Mouse (Mus musculus): ENCODE measurements around the gene Olfr812. TPM values are rescaled to one million over a fixed set of nuclear protein-coding genes. Genes with fewer than 3 reads are reported as not detected.

Olfr812 gene
- total RNA-seq (2023): not detected in 2 replicates

GRCm38 (mm10) chr10:129845994-129846393 lies at the start of gene Olfr812:
Gene Olfr812, minus strand, starts transcription at chr10:129846094.

GRCm38 (mm10) chr10:129879751-129880150 lies 33.9 kb upstream of the Olfr812 start, which contains the start of gene Olfr814:
Gene Olfr814, minus strand, starts transcription at chr10:129879851.

GRCm38 (mm10) chr10:129855067-129855466 lies 9.2 kb upstream of the Olfr812 start, which contains the start of gene Olfr813:
Gene Olfr813, plus strand, starts transcription at chr10:129855367.

GRCm38 (mm10) chr10:129804296-129804695 lies 41.6 kb downstream of the Olfr812 start, which contains the start of gene Olfr811:
Gene Olfr811, minus strand, starts transcription at chr10:129804396.

GRCm38 (mm10) chr10:129794817-129795216 lies 51.1 kb downstream of the Olfr812 start, which contains the start of gene Olfr810:
Gene Olfr810, minus strand, starts transcription at chr10:129794917.

Other genes starting within 250 kb of the Olfr812 start
- not detected in 2 replicates for gene Olfr796, start 233.5 kb downstream of the Olfr812 start, total RNA-seq (2023)
- gene Olfr798, start 218.2 kb downstream of the Olfr812 start, total RNA-seq (2023): not detected in 2 replicates
- gene Olfr799, start 208.6 kb downstream of the Olfr812 start, total RNA-seq (2023): not detected in 2 replicates
- gene Olfr800, start 188.4 kb downstream of the Olfr812 start, total RNA-seq (2023): not detected in 2 replicates
- not detected in 2 replicates for gene Olfr801, start 172.2 kb downstream of the Olfr812 start, total RNA-seq (2023)
- not detected in 2 replicates for gene Olfr802, start 157.9 kb downstream of the Olfr812 start, total RNA-seq (2023)
- gene Olfr803, start 151.8 kb downstream of the Olfr812 start, total RNA-seq (2023): not detected in 2 replicates
- gene Olfr804, start 142.9 kb downstream of the Olfr812 start, total RNA-seq (2023): not detected in 2 replicates
- not detected in 2 replicates for gene Olfr805, start 116.7 kb downstream of the Olfr812 start, total RNA-seq (2023)
- gene Olfr806, start 104.2 kb downstream of the Olfr812 start, total RNA-seq (2023): not detected in 2 replicates
- not detected in 2 replicates for gene Olfr807, start 88.3 kb downstream of the Olfr812 start, total RNA-seq (2023)
- not detected in 2 replicates for gene Olfr808, start 80.6 kb downstream of the Olfr812 start, total RNA-seq (2023)
- gene Olfr809, start 71.5 kb downstream of the Olfr812 start, total RNA-seq (2023): not detected in 2 replicates
- not detected in 2 replicates for gene Olfr810, start 51.2 kb downstream of the Olfr812 start, total RNA-seq (2023)
- gene Olfr811, start 41.7 kb downstream of the Olfr812 start, total RNA-seq (2023): not detected in 2 replicates
- not detected in 2 replicates for gene Olfr813, start 9.3 kb upstream of the Olfr812 start, total RNA-seq (2023)
- gene Olfr814, start 33.8 kb upstream of the Olfr812 start, total RNA-seq (2023): not detected in 2 replicates
- not detected in 2 replicates for gene Olfr815, start 59.8 kb upstream of the Olfr812 start, total RNA-seq (2023)
- not detected in 2 replicates for gene Olfr816, start 69.5 kb upstream of the Olfr812 start, total RNA-seq (2023)
- not detected in 2 replicates for gene Olfr818, start 103.0 kb upstream of the Olfr812 start, total RNA-seq (2023)
- gene Olfr819, start 121.2 kb upstream of the Olfr812 start, total RNA-seq (2023): not detected in 2 replicates
- not detected in 2 replicates for gene Olfr247, start 130.0 kb upstream of the Olfr812 start, total RNA-seq (2023)
- not detected in 2 replicates for gene Gm10310, start 139.0 kb upstream of the Olfr812 start, total RNA-seq (2023)
- not detected in 2 replicates for gene Olfr820, start 166.5 kb upstream of the Olfr812 start, total RNA-seq (2023)
- gene Olfr821, start 184.3 kb upstream of the Olfr812 start, total RNA-seq (2023): not detected in 2 replicates
- not detected in 2 replicates for gene Olfr822, start 225.1 kb upstream of the Olfr812 start, total RNA-seq (2023)